Mouse (Mus musculus) megakaryocyte, adult 5-6 weeks (primary cell): ENCODE results near the gene Cpsf2. TPM values are rescaled to one million over a fixed set of nuclear protein-coding genes. Genes with fewer than 3 reads are reported as not detected.

Source experiments
- ATAC-seq: 2 replicates; pipeline ENCODE4 v1.8.0; 2016; ENCODE audit warnings: mild to moderate bottlenecking, inconsistent platforms; ENCODE audit not compliant: poor library complexity, severe bottlenecking
- total RNA-seq, 2 experiments: library from RNA; stranded (forward) in 1 of 2; stranded (reverse) in 1 of 2; fragments of 153-499, 151-499 nt in 1 of 2; fragments of 221-1000, 200-1000 nt in 1 of 2; gene quantifications; 2 replicates each; pipeline versions ENCODE4 v1.2.3 to v1.2.4; 2015 to 2017

Gene Cpsf2
- total RNA-seq, 2 experiments from 2014 or later: 29.3 to 45.3 TPM

DNA sequence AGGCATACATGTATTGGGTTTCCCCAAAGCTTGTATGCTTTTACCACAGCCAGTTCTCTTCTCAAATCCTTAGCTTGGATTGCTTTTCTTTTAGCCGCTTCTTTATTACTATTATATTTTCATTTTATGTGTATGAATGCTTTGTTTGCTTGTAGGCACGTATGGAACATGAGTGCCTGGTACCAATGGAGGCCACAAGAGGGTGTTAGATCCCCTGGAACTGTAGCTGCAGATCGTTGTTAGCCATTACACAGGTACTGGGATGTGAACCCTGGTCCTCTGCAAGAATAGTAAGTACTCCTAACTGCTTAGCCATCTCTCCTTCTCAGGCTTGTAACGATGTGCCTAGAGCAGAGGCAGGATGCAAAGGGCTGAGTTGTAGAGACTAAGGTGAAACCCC, 78.4 kb downstream of the Cpsf2 start:
- no peak for ATAC-seq

DNA sequence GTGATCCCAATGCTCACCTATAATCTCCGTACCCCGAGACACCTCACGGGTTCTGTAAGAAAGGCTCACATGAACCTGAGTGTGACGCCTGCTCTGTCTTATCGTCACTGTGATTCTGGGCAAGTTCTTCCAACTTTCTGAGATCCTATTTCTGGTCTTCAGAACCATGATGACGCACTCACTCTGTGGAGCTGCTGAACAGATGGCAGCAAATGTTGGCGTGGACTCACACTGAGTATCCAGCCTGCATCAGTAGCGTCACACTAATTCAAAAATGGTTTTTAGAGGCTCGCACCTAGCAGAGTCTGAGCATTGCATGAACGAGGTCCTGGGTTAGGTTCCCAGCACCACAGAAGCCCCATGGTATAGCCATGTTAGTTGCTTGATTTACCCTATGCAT, 80.0 kb downstream of the Cpsf2 start:
- no peak for ATAC-seq

Other genes starting within 250 kb of the Cpsf2 start
- gene Fbln5, start 156.9 kb upstream of the Cpsf2 start, total RNA-seq (2015): 0.33 and 0.89 TPM in 2 replicates
- 0.48 TPM in 1 of 2 replicates, not detected in the other for gene Fbln5, start 156.9 kb upstream of the Cpsf2 start, total RNA-seq (2017)
- 27.7 and 29.6 TPM in 2 replicates for gene Trip11, start 62.7 kb upstream of the Cpsf2 start, total RNA-seq (2015)
- gene Trip11, start 62.7 kb upstream of the Cpsf2 start, total RNA-seq (2017): 33.8 and 39.6 TPM in 2 replicates
- 24.4 and 26.8 TPM in 2 replicates for gene Atxn3, start 17.7 kb upstream of the Cpsf2 start, total RNA-seq (2015)
- gene Atxn3, start 17.7 kb upstream of the Cpsf2 start, total RNA-seq (2017): 51.3 and 53.4 TPM in 2 replicates
- not detected in 2 replicates for gene Slc24a4, start 152.7 kb downstream of the Cpsf2 start, total RNA-seq (2015)
- not detected in 2 replicates for gene Slc24a4, start 152.7 kb downstream of the Cpsf2 start, total RNA-seq (2017)